Comparison of ENCODE assay signal across 24 mouse cellular contexts in genomic region chr3:149270459-149270858, GRCm38 (mm10).
DNase-seq lines count a peak whose midpoint lies in the region; ATAC-seq and TF ChIP-seq lines count a peak whose summit lies in the region.
"Had no signal": no experiment of that assay in that cellular context is flagged by ENCODE, and none has a peak within 500 bp of the region (broad histone marks: within the 10 kb centered on the region; RNA-seq: fewer than 3 reads in every experiment).

No protein-coding gene starts in this region.

- no peak overlapping the region for H3K27ac ChIP-seq in heart, adult 2 months
- H3K27ac ChIP-seq in heart, embryonic 12.5 days (ENCODE audit: poor library complexity, severe bottlenecking): no peak overlapping the region
- no peak overlapping the region for H3K27ac ChIP-seq in kidney, postnatal 0 days
- H3K27ac ChIP-seq: embryonic facial prominence, embryonic 13.5 days; forebrain, embryonic 10.5 days; hindbrain, embryonic 15.5 days; liver, embryonic 14.5 days; midbrain, embryonic 15.5 days; neural tube, embryonic 12.5 days had no signal

- H3K9me3 ChIP-seq in heart, embryonic 12.5 days (replicated peaks): no peaks in the 10 kb centered on the region
- no peaks in the 10 kb centered on the region for H3K9me3 ChIP-seq in kidney, postnatal 0 days (replicated peaks; ENCODE audit: low read length)
- H3K9me3 ChIP-seq: embryonic facial prominence, embryonic 13.5 days; forebrain, embryonic 10.5 days; hindbrain, embryonic 15.5 days; midbrain, embryonic 15.5 days; neural tube, embryonic 12.5 days had no signal

- peaks cover under 1% of the 10 kb centered on the region for H3K4me1 ChIP-seq in heart, adult 2 months (ENCODE audit: control insufficient read depth, insufficient read depth, low read length)
- H3K4me1 ChIP-seq in heart, embryonic 12.5 days (replicated peaks): peaks cover 6% of the 10 kb centered on the region
- H3K4me1 ChIP-seq in kidney, postnatal 0 days (replicated peaks; ENCODE audit: insufficient read depth, low read length): no peaks in the 10 kb centered on the region
- H3K4me1 ChIP-seq: hindbrain, embryonic 15.5 days; midbrain, embryonic 15.5 days; neural tube, embryonic 12.5 days had no signal

- no peak for ATAC-seq in heart, embryonic 12.5 days (ENCODE audit: insufficient number of reproducible peaks, low FRiP score)
- no peak for ATAC-seq in kidney, postnatal 0 days (replicated peaks; ENCODE audit: low FRiP score, low read depth)
- ATAC-seq: forebrain, embryonic 16.5 days; midbrain, embryonic 15.5 days had no signal

- intact Hi-C loops in heart, adult 2 months (cut with DNase I): loop anchor here (5.0 kb wide), 1 partner anchor 77 kb away; no protein-coding TSS in a partner anchor

- no peak for TF ChIP-seq POLR2A in heart, adult 2 months (IDR thresholded peaks at IDR 0.05; ENCODE audit: insufficient read depth, low read depth, low read length)

- no peak for DNase-seq in heart, adult 2 months
- DNase-seq in kidney, postnatal 0 days (ENCODE audit: low spot score): no peak
- no peak for DNase-seq in kidney, postnatal 4 days
- DNase-seq in lung, postnatal 36 days: peak; percentile 22
- no peak for DNase-seq in lung, postnatal 14 days
- no peak for DNase-seq in natural killer cell, adult 2 months (ENCODE audit: low spot score in 2 of 2)
- DNase-seq: adrenal gland, postnatal 25 days; cerebellum, adult 11-12 months; cerebellum, adult 9-11 months; kidney, adult 9 months; kidney, postnatal 14 days; layer of hippocampus, postnatal 36 days; liver; right cerebral cortex, postnatal 4 days; thymus, adult 2 months; thymus, postnatal 36 days had no signal

- H3K79me2 ChIP-seq in heart, adult 2 months (replicated peaks; ENCODE audit: control insufficient read depth, insufficient read depth, low read length): no peaks in the 10 kb centered on the region; the same call in 1 of the 2 replicates

- no peak overlapping the region for H3K4me2 ChIP-seq in heart, embryonic 12.5 days
- no peak overlapping the region for H3K4me2 ChIP-seq in kidney, postnatal 0 days (ENCODE audit: low read length)
- H3K4me2 ChIP-seq: embryonic facial prominence, embryonic 13.5 days; hindbrain, embryonic 15.5 days; midbrain, embryonic 15.5 days; neural tube, embryonic 12.5 days had no signal

- no peaks in the 10 kb centered on the region; the same call in 1 of the 2 replicates for H3K36me3 ChIP-seq in heart, adult 2 months (ENCODE audit: control insufficient read depth, insufficient read depth, low read length)
- no peaks in the 10 kb centered on the region for H3K36me3 ChIP-seq in heart, embryonic 12.5 days
- H3K36me3 ChIP-seq in kidney, postnatal 0 days (ENCODE audit: insufficient read depth, low read length): no peaks in the 10 kb centered on the region
- H3K36me3 ChIP-seq: embryonic facial prominence, embryonic 13.5 days; forebrain, embryonic 10.5 days; hindbrain, embryonic 15.5 days; midbrain, embryonic 15.5 days; neural tube, embryonic 12.5 days had no signal

- TF ChIP-seq CTCF in heart, adult 2 months (IDR thresholded peaks at IDR 0.05): peak; percentile 40
- TF ChIP-seq CTCF in kidney, postnatal 0 days (IDR thresholded peaks at IDR 0.05; ENCODE audit: low read depth): peak; percentile 47

- H3K4me3 ChIP-seq in heart, adult 2 months: no peak overlapping the region
- H3K4me3 ChIP-seq in heart, embryonic 12.5 days: no peak overlapping the region
- H3K4me3 ChIP-seq in kidney, postnatal 0 days (replicated peaks; ENCODE audit: low read depth, low read length): no peak overlapping the region
- H3K4me3 ChIP-seq: embryonic facial prominence, embryonic 13.5 days; forebrain, embryonic 10.5 days; hindbrain, embryonic 15.5 days; midbrain, embryonic 15.5 days; neural tube, embryonic 12.5 days had no signal

- no peak overlapping the region for H3K9ac ChIP-seq in heart, adult 2 months (ENCODE audit: low read depth, low read length)
- no peak overlapping the region for H3K9ac ChIP-seq in heart, embryonic 12.5 days
- H3K9ac ChIP-seq in kidney, postnatal 0 days (ENCODE audit: low read depth, low read length): no peak overlapping the region
- H3K9ac ChIP-seq: embryonic facial prominence, embryonic 13.5 days; hindbrain, embryonic 15.5 days; liver, embryonic 14.5 days; midbrain, embryonic 15.5 days; neural tube, embryonic 12.5 days had no signal

- TF ChIP-seq EP300 in heart, adult 2 months (IDR thresholded peaks at IDR 0.05; ENCODE audit: insufficient read depth, low read depth, low read length): no peak

- no peaks in the 10 kb centered on the region for H3K27me3 ChIP-seq in heart, adult 2 months (ENCODE audit: control insufficient read depth, insufficient read depth, low read length)
- H3K27me3 ChIP-seq in heart, embryonic 12.5 days (replicated peaks): no peaks in the 10 kb centered on the region
- no peaks in the 10 kb centered on the region for H3K27me3 ChIP-seq in kidney, postnatal 0 days (ENCODE audit: insufficient read depth, low read length)
- H3K27me3 ChIP-seq: embryonic facial prominence, embryonic 13.5 days; hindbrain, embryonic 15.5 days; midbrain, embryonic 15.5 days; neural tube, embryonic 12.5 days had no signal
